Mouse (Mus musculus): ENCODE measurements around the gene Mss51.

Mss51 gene

DNA sequence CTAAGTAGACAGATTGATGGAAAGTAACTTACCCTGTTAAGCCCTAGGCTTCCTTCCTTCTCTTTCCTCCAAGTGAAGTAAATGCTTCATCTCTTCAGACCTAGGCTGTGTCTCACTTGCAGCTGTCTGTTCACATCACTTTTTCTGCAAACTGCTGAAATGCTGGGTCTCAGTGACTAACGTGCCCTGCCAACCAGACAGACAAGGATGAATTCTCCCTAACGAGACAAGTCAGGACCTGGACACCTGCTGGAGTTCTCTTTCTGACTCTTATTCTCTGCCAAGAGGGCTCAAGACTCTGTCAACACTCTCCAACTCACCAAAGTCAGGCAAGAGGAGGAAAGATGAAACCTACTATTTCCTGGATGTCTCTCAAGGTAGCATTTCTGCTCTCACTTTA is at the start of gene Mss51:
Mss51 (minus strand) TSS at position 299 of the 400 bp plus-strand sequence.
- DNase-seq = no peak

GRCm38 (mm10) chr14:20546415-20546814 is 49.7 kb upstream of the Mss51 start, which contains the start of gene Ppp3cb:
TSS of gene Ppp3cb (minus strand) at chr14:20546573.
- DNase-seq = peak; percentile 79

DNA sequence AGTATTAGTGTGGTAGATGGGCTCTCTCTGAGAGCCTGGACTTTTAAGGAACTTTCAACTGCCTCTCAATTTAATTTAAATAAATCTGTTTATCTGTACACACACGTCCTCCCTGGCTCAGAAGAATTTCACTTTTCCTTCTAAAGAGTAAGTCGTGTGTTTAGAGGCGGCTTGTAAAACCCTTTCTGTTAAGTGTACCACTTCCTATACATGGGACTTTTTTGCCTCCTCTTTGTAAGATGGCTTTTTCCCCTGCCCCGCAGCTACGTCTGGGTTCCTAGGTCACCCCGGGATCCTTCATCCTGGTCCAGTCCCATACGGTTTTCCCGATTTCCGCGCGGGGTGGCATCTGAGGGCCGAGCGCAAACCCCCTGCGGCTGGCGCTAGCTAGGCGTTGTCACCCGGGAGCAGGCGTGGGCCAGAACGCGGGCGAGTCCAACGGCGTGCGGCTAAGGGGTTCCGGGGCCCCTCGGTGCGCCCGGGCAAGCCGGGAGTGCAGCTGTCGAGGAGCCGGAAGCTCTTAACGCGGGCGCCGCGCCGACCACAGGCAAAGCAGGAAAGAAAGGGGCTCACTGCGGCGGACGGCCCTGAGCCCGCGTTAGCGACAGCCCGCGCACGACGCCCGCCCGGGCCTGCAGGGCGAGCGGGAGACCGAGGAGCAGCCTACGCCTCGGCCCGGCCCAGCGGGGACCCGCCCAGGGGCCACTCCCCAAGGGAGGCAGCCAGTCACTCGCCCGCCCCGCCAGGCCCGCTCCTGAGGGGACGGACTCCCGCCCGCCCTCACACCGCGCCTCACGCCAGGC is 49.0 kb upstream of the Mss51 start:
- peak; percentile 88 for DNase-seq

GRCm38 (mm10) chr14:20544467-20545411 is 48.0 kb upstream of the Mss51 start:
- no peak for DNase-seq

DNA sequence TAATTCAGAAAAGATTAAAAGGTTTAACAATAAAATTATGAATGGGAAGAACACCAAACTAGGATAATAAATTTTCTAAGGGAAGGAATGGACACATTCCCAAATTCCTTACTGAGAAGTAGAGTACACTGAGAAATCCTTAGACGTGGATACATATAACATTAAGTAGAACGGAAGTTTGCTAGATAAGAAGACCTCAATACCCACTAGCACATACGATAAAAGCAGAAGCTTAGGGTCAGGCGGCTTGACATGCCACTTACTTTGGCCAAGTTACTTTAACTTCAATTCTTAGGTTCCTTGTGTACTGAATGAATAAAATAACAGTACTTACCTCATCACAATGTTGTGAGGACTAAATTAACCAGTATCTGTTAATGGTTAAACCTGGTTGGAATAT is 32.9 kb upstream of the Mss51 start:
- DNase-seq = no peak

GRCm38 (mm10) chr14:20520179-20520578 is 23.5 kb upstream of the Mss51 start:
- DNase-seq = peak; percentile 20

DNA sequence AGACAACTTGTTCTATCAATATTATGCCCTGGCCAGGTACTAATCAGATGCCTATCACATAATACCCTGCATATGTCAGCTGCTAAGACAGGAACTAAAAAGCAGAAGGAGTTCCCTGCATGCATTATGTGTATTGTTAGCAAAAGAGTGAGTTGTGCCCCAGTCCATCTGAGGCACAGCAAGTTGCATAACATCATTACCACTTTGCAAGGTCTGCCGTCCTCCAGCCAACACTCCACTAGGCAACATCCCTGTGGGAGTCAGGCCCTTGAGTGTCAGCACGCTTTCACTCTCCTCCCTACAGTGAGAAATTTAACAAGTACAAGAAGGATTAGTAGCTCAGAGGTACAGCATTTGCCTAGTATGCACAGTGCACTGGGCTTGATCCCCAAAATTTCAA is 11.7 kb upstream of the Mss51 start:
- peak; percentile 36 for DNase-seq

GRCm38 (mm10) chr14:20502966-20503365 is 6.3 kb upstream of the Mss51 start:
- no peak for DNase-seq

- DNase-seq = no peak
Observed at GRCm38 (mm10) chr14:20499982-20500381, 3.3 kb upstream of the Mss51 start.

DNA sequence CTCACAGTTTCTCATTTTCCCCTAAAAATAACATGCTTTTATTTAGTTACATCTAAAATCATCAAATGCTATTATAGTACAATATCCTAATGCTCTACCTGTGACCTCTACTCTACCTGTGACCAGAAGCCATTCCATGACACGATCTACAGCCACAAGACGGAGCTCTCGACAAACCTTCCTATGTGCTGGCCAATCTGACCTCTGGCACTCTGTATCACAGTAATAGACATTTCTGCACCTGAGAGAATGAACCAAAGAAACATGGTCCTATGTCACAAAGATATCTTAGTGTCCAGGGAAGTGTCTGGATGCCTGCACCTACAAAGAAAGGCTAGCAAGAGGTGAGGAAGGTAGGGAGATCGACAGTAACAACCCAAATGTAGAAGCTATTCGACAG is 10.7 kb downstream of the Mss51 start:
- no peak for DNase-seq

- no peak for DNase-seq
Observed at GRCm38 (mm10) chr14:20482051-20482751, 14.5 kb downstream of the Mss51 start.

GRCm38 (mm10) chr14:20481211-20481610 is 15.5 kb downstream of the Mss51 start:
- no peak for DNase-seq

- DNase-seq = no peak
Observed at GRCm38 (mm10) chr14:20480195-20480579, 16.5 kb downstream of the Mss51 start.

GRCm38 (mm10) chr14:20479291-20480194 is 17.2 kb downstream of the Mss51 start, which contains the start of gene Anxa7:
TSS of gene Anxa7 (minus strand) at chr14:20480133.
- DNase-seq = peak; percentile 79

DNA sequence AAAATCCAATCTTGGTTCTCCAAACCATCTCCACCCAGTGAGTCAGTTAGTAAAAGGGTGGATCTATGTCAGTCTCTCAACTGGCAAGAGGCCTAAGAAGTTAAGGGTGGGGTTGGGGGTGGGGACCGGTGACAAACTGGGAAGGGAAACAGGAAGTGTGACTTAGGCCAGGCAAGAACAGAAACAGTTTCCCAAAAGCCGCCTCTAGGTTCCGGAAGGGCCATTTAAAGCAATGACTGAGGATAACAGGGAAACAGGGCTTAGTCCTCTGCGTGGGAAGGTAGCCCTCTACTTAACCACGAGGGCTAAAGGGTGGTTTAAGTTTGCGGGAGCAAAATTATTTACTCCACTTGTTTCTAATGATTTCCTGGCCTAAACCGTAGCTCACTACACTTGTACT is 17.9 kb downstream of the Mss51 start:
- no peak for DNase-seq

- no peak for DNase-seq
Observed at GRCm38 (mm10) chr14:20478385-20478784, 18.3 kb downstream of the Mss51 start.

- no peak for DNase-seq
Observed at GRCm38 (mm10) chr14:20477261-20478025, 19.3 kb downstream of the Mss51 start.

DNA sequence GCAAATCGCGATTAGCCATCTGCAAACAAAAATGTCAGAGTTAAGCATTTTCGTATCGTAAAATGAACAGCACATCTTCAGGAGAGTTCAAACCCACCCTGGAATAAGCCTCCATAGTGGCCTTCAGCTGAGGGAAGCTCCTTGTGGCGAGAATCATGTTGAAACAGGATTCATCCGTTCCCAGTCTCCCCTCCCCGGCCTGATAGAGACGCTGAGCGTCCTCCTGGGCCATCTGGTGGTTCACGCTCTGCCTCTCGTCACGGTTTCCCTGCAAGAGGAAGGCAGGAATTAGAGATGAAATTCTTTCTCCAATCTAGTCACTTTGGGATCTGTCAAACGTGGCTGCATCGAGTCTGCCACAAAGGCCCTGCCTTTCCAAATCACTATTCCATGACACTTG is 36.5 kb downstream of the Mss51 start:
- DNase-seq = no peak

- no peak for DNase-seq
Observed at GRCm38 (mm10) chr14:20458378-20458777, 38.3 kb downstream of the Mss51 start.

- DNase-seq = no peak
Observed at GRCm38 (mm10) chr14:20452929-20453328, 43.8 kb downstream of the Mss51 start.

DNA sequence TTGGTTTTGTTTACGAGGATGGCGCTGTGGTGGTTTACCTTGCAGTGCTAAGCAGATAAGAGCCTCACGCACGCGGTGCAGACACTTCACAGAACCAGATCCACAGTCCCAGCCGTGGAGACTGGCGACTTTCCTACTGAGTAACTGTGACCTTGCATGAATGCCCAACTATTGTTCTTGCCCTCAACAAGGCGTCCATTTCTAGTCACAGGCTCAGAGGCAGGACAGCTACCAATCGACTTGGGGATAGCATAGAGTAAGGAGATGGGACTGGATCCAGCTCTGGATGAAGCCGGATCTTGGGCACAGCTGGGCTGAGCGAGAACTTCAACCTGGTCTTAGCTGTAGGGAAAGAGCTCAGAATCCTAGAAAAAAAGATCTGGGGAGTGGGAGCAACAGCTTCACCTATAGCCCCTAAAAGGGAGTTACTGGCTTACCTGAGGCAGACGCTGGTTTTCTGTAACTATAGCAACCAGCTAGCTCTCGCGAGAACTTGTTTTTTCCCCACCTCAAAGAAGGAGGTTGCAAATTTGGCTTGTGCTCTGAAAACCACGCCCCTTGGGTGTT is 44.9 kb downstream of the Mss51 start, which contains the start of gene Cfap70:
Cfap70 (minus strand) TSS at position 462 of the 567 bp plus-strand sequence.
- peak; percentile 52 for DNase-seq
